Mouse (Mus musculus) lung, postnatal 14 days (tissue): ENCODE results near the gene Nmu.

ENCODE experiments used
- DNase-seq: peaks from one replicate; pipeline ENCODE4 v3.0.0; 2021

Gene Nmu

GRCm38 (mm10) chr5:76363453-76364104 is at the start of gene Nmu:
Gene Nmu (minus strand): TSS chr5:76363788.
- DNase-seq: no peak

- no peak for DNase-seq
Observed at GRCm38 (mm10) chr5:76411697-76412096, 48.1 kb upstream of the Nmu start.

DNA sequence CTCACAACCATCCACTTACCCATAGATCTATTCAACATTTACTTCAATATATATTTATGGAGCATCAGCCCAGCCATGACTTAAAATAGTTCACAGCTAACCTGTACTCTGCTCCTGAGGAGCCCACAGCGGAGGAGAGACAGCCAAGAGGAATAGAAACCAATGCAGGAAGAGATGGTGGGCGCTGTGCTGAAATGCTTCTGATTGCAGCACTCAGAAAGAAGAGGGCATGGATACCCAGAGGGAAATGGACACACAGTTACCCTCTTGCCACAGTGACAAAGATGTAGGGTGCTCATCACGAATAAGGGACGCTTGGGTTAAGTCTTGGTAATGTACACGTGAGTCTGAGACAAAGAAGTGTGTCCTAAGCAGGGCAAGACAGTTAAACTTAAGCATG is 30.8 kb upstream of the Nmu start:
- no peak for DNase-seq

GRCm38 (mm10) chr5:76389041-76389795 is 25.6 kb upstream of the Nmu start:
- DNase-seq: no peak

- DNase-seq: no peak
Observed at GRCm38 (mm10) chr5:76388474-76388873, 24.9 kb upstream of the Nmu start.

- DNase-seq: no peak
Observed at GRCm38 (mm10) chr5:76383673-76384072, 20.1 kb upstream of the Nmu start.

- DNase-seq: no peak
Observed at GRCm38 (mm10) chr5:76381836-76382235, 18.2 kb upstream of the Nmu start.

GRCm38 (mm10) chr5:76379216-76379615 is 15.6 kb upstream of the Nmu start:
- DNase-seq: no peak

DNA sequence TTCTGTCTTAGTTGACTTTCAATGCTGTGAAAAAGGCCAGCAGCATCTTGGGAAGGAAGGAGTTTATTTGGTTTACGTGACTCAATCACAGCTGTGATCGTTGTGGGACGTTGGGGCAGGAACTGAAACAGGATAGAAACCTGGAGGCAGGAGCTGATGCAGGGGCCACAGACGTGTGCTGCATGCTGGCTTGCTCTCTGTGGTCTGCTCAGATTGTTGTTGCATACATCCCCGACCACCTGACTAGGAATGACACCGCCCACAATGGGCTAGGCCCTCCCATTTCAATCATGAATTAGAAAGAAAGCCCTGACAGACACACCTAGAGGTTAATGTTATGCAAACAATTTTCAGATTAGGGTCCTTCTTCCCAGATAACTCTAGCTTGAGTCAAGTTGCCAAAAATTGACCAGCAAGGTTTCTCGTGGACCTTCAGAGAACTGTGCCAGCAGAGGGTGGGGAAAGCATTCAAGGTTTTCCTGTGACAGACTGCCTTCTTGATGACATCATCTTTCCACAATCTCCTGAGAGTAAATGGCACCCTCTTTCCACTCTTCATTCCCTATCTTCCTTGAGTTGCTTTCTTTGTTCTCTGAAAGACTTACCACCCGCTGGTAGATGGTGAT is 5.7 kb upstream of the Nmu start:
- DNase-seq: no peak

- peak; percentile 3 for DNase-seq
Observed at GRCm38 (mm10) chr5:76365406-76365805, 1.8 kb upstream of the Nmu start.

GRCm38 (mm10) chr5:76360786-76361185 is 2.8 kb downstream of the Nmu start:
- no peak for DNase-seq

GRCm38 (mm10) chr5:76360057-76360456 is 3.5 kb downstream of the Nmu start:
- no peak for DNase-seq

GRCm38 (mm10) chr5:76351953-76352611 is 11.5 kb downstream of the Nmu start:
- no peak for DNase-seq

- DNase-seq: no peak
Observed at GRCm38 (mm10) chr5:76351537-76351936, 12.1 kb downstream of the Nmu start.

DNA sequence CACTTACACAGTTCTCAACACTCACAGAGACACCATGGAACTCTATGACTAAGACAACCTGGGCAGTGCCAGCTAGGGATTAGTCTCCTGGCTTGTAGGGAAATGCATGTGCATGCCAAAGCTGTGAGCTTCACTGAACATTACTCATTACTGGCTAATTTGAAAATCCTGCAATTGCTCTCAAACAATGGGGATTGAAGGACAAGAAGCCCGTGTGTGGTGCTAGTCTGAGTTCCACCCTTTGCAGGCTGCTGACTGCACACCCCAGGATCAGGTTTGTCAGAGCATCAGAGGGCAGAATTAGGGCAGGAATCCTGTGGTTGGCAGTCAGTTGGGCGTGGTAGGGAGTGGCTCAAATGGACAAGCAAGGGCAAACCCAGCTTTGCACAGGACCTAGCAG is 17.5 kb downstream of the Nmu start:
- no peak for DNase-seq

- DNase-seq: no peak
Observed at GRCm38 (mm10) chr5:76340931-76341330, 22.7 kb downstream of the Nmu start.

GRCm38 (mm10) chr5:76337100-76337499 is 26.5 kb downstream of the Nmu start:
- DNase-seq: no peak

DNA sequence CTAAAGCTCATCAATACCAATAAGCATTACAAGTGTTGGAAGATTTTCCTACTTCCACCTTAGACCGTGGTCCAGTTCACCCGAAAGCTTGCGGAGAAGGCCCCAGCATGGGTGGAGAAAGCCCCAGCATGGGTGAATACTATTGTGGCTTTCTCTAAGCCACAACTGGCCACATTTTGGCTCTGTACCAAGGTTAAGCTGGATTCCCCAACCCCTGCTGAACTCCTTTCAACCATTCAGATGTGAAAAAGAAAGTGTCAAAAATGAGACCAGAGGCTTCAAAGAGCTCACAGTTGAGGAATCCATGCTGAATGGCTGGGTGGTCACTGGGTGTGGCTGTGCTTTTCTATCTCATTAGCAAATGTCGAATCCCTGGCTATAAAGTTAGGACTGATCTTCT is 29.8 kb downstream of the Nmu start:
- no peak for DNase-seq

DNA sequence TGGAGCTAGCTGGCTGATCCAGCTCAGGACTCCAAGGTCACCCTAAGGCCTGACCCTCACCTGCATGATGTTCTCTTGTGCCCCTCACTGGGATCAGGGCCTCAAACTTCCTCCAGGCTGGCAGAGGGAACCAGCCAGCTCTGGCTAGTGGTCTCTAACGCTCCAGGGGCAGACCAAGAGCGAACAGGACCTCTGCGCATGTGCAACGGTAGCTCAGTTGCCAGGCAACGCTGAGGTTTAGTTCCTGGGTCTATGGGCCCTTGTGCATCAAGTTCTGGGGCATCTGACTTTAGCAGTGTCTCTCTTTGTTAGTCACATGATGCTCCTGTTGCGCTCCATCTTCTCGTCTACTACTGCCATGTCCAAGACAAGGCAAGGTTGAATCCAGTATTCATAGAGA is 32.6 kb downstream of the Nmu start, which contains the start of gene Pdcl2:
Gene Pdcl2 (minus strand): TSS at position 204 of the 400 bp plus-strand sequence.
- no peak for DNase-seq

GRCm38 (mm10) chr5:76327296-76327695 is 36.3 kb downstream of the Nmu start:
- no peak for DNase-seq

DNA sequence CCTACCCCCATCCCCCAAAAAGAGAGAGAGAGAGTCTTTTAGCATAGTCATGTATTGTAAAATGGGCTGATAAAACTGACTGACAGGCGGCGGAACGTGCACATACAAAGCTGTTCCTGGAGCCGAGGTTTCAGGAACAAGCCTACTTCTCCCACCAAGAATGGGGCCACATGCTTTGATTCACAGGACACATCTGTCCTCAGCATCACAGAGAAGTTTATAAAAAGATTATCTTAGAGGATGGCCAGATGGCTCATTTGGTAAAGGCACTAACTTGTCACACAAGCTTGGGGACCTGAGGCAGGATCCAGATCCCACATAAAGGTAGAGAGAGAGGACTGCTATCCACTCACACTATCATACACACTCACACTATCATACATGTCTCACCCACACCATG is 38.5 kb downstream of the Nmu start:
- DNase-seq: no peak

DNA sequence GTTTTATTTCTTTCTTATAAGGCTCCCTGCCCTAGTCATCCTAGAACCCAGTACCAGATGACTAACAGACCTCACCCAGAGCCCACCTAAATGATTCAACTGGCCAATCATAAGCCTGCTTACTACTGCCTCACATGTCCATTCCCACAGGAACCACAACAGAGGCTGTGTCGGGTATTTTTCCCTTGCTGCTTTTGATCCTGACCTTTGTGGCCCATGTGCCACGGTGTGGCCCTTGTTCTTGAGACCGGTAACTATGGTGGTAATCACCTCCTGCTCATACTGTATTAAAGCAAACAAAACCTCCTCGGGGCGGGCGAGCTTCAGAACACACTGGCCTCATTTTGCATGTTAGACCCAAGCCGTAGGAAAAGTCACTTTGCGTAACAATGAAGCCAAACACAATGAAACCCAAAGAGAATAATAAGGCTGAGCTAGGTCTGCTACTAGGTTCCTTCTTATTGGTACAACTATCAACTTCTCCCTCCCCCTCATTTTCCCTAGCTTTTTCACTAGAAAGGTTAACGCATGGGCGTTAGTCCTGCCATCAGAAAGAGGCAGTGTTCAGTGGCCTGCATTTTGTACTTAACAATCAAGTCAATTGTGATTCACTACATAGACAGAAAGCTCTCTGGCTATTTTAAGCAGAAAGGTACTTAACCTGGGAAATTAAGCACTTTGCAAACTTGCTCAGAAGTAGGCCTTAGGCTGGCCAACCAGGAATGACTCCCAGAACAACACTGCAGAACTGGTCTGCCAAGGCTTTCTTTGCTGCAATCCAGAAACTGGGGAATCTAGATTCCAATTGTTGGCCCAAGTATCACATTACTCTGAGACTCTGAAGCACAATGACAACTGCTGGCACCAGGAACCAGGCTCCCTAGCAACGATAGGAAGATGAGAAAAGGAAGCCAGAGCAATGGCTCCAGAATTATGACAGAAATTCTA is 42.1 kb downstream of the Nmu start:
- DNase-seq: peak; percentile 3
